Mouse (Mus musculus) kidney, postnatal 14 days (tissue): ENCODE results near the gene Bcor.

ENCODE experiments used
- DNase-seq: peaks from one replicate; pipeline ENCODE4 v3.0.0; 2022; ENCODE audit warnings: mixed read lengths

The Bcor gene

GRCm38 (mm10) chrX:12126408-12127105 is 33.6 kb downstream of the Bcor start:
- DNase-seq, result peak; percentile 29

- DNase-seq, result no peak
These were observed 35.6 kb downstream of the Bcor start for GRCm38 (mm10) chrX:12124571-12124970.

GRCm38 (mm10) chrX:12123687-12124087 is 36.5 kb downstream of the Bcor start:
- DNase-seq, result no peak

GRCm38 (mm10) chrX:12122594-12123331 is 37.4 kb downstream of the Bcor start:
- DNase-seq, result peak; percentile 53

- DNase-seq, result no peak
These were observed 40.7 kb downstream of the Bcor start for GRCm38 (mm10) chrX:12119476-12119875.

- DNase-seq, result peak; percentile 8
These were observed 44.0 kb downstream of the Bcor start for GRCm38 (mm10) chrX:12116128-12116527.

- no peak for DNase-seq
These were observed 48.0 kb downstream of the Bcor start for GRCm38 (mm10) chrX:12112166-12112565.

- no peak for DNase-seq
These were observed 49.6 kb downstream of the Bcor start for GRCm38 (mm10) chrX:12110518-12110917.

- no peak for DNase-seq
These were observed 54.8 kb downstream of the Bcor start for GRCm38 (mm10) chrX:12105358-12105757.

- DNase-seq, result no peak
These were observed 63.2 kb downstream of the Bcor start for GRCm38 (mm10) chrX:12096783-12097526.

- DNase-seq, result no peak
These were observed 66.8 kb downstream of the Bcor start for GRCm38 (mm10) chrX:12093371-12093770.

GRCm38 (mm10) chrX:12091431-12092061 is 68.6 kb downstream of the Bcor start:
- peak; percentile 66 for DNase-seq

GRCm38 (mm10) chrX:12090871-12091404 is 69.2 kb downstream of the Bcor start:
- DNase-seq, result peak; percentile 87

- peak; percentile 78 for DNase-seq
These were observed 69.8 kb downstream of the Bcor start for GRCm38 (mm10) chrX:12090151-12090870.

- DNase-seq, result peak; percentile 74
These were observed 70.6 kb downstream of the Bcor start for GRCm38 (mm10) chrX:12089353-12090081.

- no peak for DNase-seq
These were observed 71.2 kb downstream of the Bcor start for GRCm38 (mm10) chrX:12089027-12089340.

- DNase-seq, result peak; percentile 88
These were observed 71.7 kb downstream of the Bcor start for GRCm38 (mm10) chrX:12088301-12089026.

- DNase-seq, result peak; percentile 68
These were observed 72.4 kb downstream of the Bcor start for GRCm38 (mm10) chrX:12087511-12088300.

GRCm38 (mm10) chrX:12086674-12087510 is 73.3 kb downstream of the Bcor start:
- DNase-seq, result peak; percentile 52
